Mouse (Mus musculus) intestine, postnatal 0 days (tissue): Measurements from ENCODE around the gene Scn1a. TPM values are rescaled to one million over a fixed set of nuclear protein-coding genes. Genes with fewer than 3 reads are reported as not detected.

Experiments
- ATAC-seq: fragments of 200-750 bp; cut with Nextera tagmentation; 2 replicates; pipeline ENCODE4 v1.8.0; 2017; ENCODE audit warnings: mild to moderate bottlenecking, moderate TSS enrichment, moderate library complexity
- H3K27ac ChIP-seq: fragments of 300-500 bp; sonication (generic); 2 replicates; pipeline ENCODE4 v1.5.1; 2014; ENCODE audit warnings: mild to moderate bottlenecking, low read depth, low read length, moderate library complexity
- H3K27me3 ChIP-seq: fragments of 300-500 bp; sonication (generic); replicated peaks from 2 replicates; pipeline ENCODE4 v1.6.1; 2014; ENCODE audit warnings: low read length, mixed read lengths; ENCODE audit not compliant: control insufficient read depth, insufficient read depth
- H3K36me3 ChIP-seq: fragments of 300-500 bp; sonication (generic); 2 replicates; pipeline ENCODE4 v1.6.1; 2014; ENCODE audit warnings: mild to moderate bottlenecking, moderate library complexity; ENCODE audit not compliant: control insufficient read depth, insufficient read depth
- H3K4me1 ChIP-seq: fragments of 300-500 bp; sonication (generic); replicated peaks from 2 replicates; pipeline ENCODE4 v1.6.1; 2014; ENCODE audit warnings: antibody characterized with exemption, low read length, mixed read lengths; ENCODE audit not compliant: control insufficient read depth, insufficient read depth
- H3K4me2 ChIP-seq: fragments of 300-500 bp; sonication (generic); replicated peaks from 2 replicates; pipeline ENCODE4 v1.6.1; 2014; ENCODE audit warnings: low read depth, mild to moderate bottlenecking, moderate library complexity
- H3K4me3 ChIP-seq: fragments of 300-500 bp; sonication (generic); 2 replicates; pipeline ENCODE4 v1.5.1; 2014; ENCODE audit warnings: low read depth, low read length
- H3K9ac ChIP-seq: fragments of 300-500 bp; sonication (generic); 2 replicates; pipeline ENCODE4 v1.6.1; 2014; ENCODE audit warnings: mild to moderate bottlenecking, low read depth, low read length
- H3K9me3 ChIP-seq: fragments of 300-500 bp; sonication (generic); 2 replicates; pipeline ENCODE4 v1.6.1; 2016; ENCODE audit warnings: mixed run types; ENCODE audit not compliant: control insufficient read depth
- CTCF ChIP-seq: sonication (generic); IDR thresholded peaks from 2 replicates; pipeline ENCODE4 v1.5.1; 2016; ENCODE audit warnings: low read depth, mild to moderate bottlenecking, control low read depth, antibody characterized with exemption, moderate library complexity
- WGBS: fragments of 180-500 bp; shearing (Covaris S2); extraction: QIAGEN DNeasy Blood & Tissue Kit; methylation state at CpG from one replicate; pipeline ENCODE4 v1.1.7; 2014; 5-methylcytosine and 5-hydroxymethylcytosine counted together
- polyA plus RNA-seq: library from polyadenylated mRNA; unstranded; fragments of >200 nt; fragmentation: Nextera tagmentation; extraction: Ambion mirVana; gene quantifications from 2 replicates; pipeline ENCODE4 v1.2.1, GENCODE M21; 2015

The Scn1a gene
- polyA plus RNA-seq, 1 experiment from 2014 or later = 0.05 TPM

- 78% methylated on average over 3 of the region's 3 CpGs for WGBS
- no peak for TF ChIP-seq CTCF
- H3K4me3 ChIP-seq = no peak overlapping the region
Observed at GRCm38 (mm10) chr2:66272551-66272950, 168.1 kb downstream of the Scn1a start.

GRCm38 (mm10) chr2:66256220-66257131 is 184.2 kb downstream of the Scn1a start, which contains the start of gene Ttc21b:
TSS of gene Ttc21b (minus strand) at chr2:66256617.
- peak within 1 kb of the TSS; percentile 62 for H3K9ac ChIP-seq
- H3K27me3 ChIP-seq = no peaks in the 10 kb centered on the region
- peak; percentile 82 for TF ChIP-seq CTCF
- H3K27ac ChIP-seq = peak within 1 kb of the TSS; percentile 41
- H3K4me1 ChIP-seq = peaks cover 5% of the 10 kb centered on the region; the same call in 1 of the 2 replicates
- H3K9me3 ChIP-seq = no peaks in the 10 kb centered on the region
- H3K36me3 ChIP-seq = no peaks in the 10 kb centered on the region
- under 1% methylated on average over 56 of the region's 56 CpGs for WGBS
- ATAC-seq = peak; percentile 99
- H3K4me3 ChIP-seq = peak within 1 kb of the TSS; percentile 90
- H3K4me2 ChIP-seq = peak within 1 kb of the TSS; percentile 93

More at GRCm38 (mm10) chr2:66272551-66272950, 168.1 kb downstream of the Scn1a start:
- ATAC-seq = no peak
- Histone ChIP-seq H3K4me2 (no peak overlapping the region), H3K27ac (no peak overlapping the region), H3K9ac (no peak overlapping the region), H3K4me1 (no peaks in the 10 kb centered on the region), H3K27me3 (no peaks in the 10 kb centered on the region), H3K36me3 (no peaks in the 10 kb centered on the region), H3K9me3 (no peaks in the 10 kb centered on the region)

- no peaks in the 10 kb centered on the region for H3K9me3 ChIP-seq
- H3K36me3 ChIP-seq = peaks cover 20% of the 10 kb centered on the region
- H3K27ac ChIP-seq = no peak overlapping the region
- H3K27me3 ChIP-seq = no peaks in the 10 kb centered on the region
- ATAC-seq = no peak
- H3K4me2 ChIP-seq = no peak overlapping the region
- no peak for TF ChIP-seq CTCF
- H3K4me3 ChIP-seq = no peak overlapping the region
- no peaks in the 10 kb centered on the region for H3K4me1 ChIP-seq
- 93% methylated on average over 1 of the region's 1 CpGs for WGBS
- H3K9ac ChIP-seq = no peak overlapping the region
Observed at GRCm38 (mm10) chr2:66244013-66244412, 196.6 kb downstream of the Scn1a start.

GRCm38 (mm10) chr2:66240334-66240733 is 200.3 kb downstream of the Scn1a start:
- H3K4me1 ChIP-seq = no peaks in the 10 kb centered on the region
- no peak overlapping the region for H3K4me2 ChIP-seq
- ATAC-seq = no peak
- H3K4me3 ChIP-seq = no peak overlapping the region
- H3K9ac ChIP-seq = no peak overlapping the region
- H3K27ac ChIP-seq = no peak overlapping the region
- no peaks in the 10 kb centered on the region for H3K27me3 ChIP-seq
- WGBS = 92% methylated on average over 1 of the region's 1 CpGs
- H3K36me3 ChIP-seq = 0 out of 2 replicates have a peak, but pooled peaks cover 7% of the 10 kb centered on the region
- no peak for TF ChIP-seq CTCF
- no peaks in the 10 kb centered on the region for H3K9me3 ChIP-seq

GRCm38 (mm10) chr2:66238886-66239285 is 201.8 kb downstream of the Scn1a start:
- Histone ChIP-seq H3K4me3 (no peak overlapping the region), H3K4me1 (no peaks in the 10 kb centered on the region), H3K9me3 (no peaks in the 10 kb centered on the region), H3K27me3 (no peaks in the 10 kb centered on the region), H3K4me2 (no peak overlapping the region), H3K36me3 (0 out of 2 replicates have a peak, but pooled peaks cover 8% of the 10 kb centered on the region), H3K27ac (no peak overlapping the region), H3K9ac (no peak overlapping the region)
- 80% methylated on average over 5 of the region's 5 CpGs for WGBS
- no peak for TF ChIP-seq CTCF
- ATAC-seq = no peak

- Histone ChIP-seq H3K27me3 (no peaks in the 10 kb centered on the region), H3K4me2 (no peak overlapping the region), H3K4me3 (no peak overlapping the region), H3K9me3 (no peaks in the 10 kb centered on the region), H3K27ac (no peak overlapping the region), H3K36me3 (peaks cover 4% of the 10 kb centered on the region; the same call in 1 of the 2 replicates), H3K4me1 (no peaks in the 10 kb centered on the region), H3K9ac (no peak overlapping the region)
- WGBS = 91% methylated on average over 7 of the region's 7 CpGs
- no peak for ATAC-seq
- no peak for TF ChIP-seq CTCF
Observed at GRCm38 (mm10) chr2:66220954-66221353, 219.7 kb downstream of the Scn1a start.

Other genes with a start within 250 kb of the Scn1a start
- 2.6 and 2.7 TPM in 2 replicates for gene Ttc21b, start 184.2 kb downstream of the Scn1a start, polyA plus RNA-seq
- 0.70 and 0.84 TPM in 2 replicates for gene Scn9a, start 194.1 kb upstream of the Scn1a start, polyA plus RNA-seq